Mouse (Mus musculus) left cerebral cortex, adult 9 months (tissue): ENCODE data around the gene Pcgf3.

Source experiments
- DNase-seq, 2 experiments: peaks; one replicate each; pipeline ENCODE4 v3.0.0; 2022; ENCODE audit warnings: low spot score in 2 of 2

Pcgf3 gene

DNA sequence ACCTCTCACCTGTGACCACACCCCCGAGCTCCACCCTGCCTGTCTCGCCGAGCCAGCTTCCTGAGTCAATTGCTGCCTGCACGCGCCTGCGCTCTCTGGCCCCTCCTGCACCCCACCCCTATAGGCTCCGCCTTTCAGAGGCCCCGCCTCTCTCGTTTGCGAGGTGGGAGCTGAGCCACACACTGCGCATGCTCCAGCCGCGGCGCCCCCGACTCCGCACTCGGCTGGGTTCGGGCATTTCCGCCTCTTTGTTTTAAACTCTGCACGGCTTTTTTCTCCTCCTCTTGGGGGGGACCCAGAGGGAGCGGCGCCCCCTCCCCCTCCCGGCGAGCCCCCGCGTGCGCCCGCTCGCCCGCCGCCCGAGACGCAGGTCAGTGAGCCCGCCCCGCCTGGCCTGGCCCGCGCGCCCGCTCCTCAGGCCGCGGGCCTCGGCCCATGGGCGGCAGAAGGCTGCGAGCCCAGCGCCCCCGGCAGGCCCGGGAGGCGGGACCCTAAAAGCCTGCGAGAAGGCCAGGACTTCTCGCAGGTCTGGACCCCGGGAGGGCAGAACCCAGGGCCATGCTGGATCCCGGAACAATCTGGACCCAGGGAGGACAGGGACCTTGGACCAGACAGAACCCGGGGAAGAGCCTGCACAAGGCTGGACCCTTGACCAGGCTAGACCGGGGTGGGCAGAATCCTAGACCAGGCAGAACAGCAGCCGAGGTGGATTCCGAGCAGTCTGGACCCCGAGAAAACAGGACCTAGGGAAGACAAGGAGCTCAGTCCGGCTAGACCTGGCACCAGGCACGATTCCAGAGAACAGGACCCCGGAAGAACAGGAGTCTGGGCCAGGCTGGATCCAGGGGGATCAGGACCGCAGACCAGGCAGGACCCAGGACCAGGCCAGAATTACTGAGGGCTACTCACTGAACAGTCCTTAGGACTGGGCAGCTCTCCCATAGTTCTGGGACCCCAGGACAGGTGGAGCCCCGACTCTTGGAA lies at the start of gene Pcgf3:
Gene Pcgf3, plus strand, starts transcription at position 151 of the 984 bp plus-strand sequence.
- peak; percentile 94 to 97 for DNase-seq

DNA sequence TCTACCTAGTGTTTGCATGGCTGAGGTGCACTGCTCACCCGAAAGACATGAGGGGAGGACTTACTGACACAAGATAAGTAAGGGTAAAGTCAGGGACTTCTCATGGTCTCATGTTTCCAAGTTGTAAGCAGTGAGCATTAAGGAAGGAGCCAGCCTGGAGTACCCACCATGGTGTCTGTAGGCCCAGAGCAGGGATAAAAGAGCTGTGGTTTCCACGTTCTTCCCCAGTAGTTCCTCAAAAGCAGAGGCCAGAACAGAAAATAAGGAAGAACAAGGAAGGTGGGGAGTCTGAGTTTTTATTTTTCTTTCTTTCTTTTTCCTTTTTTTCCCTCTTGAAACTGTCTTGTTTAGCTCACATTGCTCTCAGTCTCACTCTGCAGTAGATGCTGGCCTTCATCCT lies 46.3 kb upstream of the Pcgf3 start:
- DNase-seq, result no peak

DNA sequence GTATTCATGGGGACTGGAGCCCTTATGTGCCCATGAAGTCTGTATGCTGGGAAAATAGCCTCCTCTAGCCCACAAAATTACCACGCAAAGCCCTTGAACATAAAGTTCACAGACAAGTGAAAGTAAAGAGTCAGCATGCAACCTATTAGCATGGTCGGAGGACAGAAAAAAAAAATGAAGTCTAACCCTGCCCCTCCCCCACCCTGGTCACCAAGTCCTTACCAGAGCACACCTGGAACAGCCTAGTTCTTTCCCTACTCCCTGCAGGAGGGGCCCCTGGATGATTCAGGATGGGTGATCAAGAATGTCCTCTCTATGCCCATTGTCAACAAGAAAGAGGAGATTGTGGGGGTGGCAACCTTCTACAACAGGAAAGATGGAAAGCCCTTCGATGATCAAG lies 38.3 kb upstream of the Pcgf3 start:
- DNase-seq, result no peak

DNA sequence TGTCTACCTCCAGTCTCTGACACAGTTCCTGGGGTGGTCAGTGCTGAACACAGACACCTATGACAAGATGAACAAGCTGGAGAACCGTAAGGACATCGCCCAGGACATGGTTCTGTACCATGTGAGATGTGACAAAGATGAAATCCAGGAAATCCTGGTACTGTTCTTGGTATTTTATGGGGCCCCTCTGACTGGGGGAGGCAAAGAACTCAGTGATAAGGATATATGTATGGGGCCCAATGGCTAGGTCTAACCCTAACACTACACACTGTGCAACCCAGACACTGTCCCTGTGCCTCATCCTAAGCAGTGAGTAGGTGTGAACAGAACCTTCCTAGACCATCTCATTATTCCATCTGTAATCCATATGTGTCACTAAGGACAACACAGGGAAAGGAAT lies 37.6 kb upstream of the Pcgf3 start:
- DNase-seq, result no peak

DNA sequence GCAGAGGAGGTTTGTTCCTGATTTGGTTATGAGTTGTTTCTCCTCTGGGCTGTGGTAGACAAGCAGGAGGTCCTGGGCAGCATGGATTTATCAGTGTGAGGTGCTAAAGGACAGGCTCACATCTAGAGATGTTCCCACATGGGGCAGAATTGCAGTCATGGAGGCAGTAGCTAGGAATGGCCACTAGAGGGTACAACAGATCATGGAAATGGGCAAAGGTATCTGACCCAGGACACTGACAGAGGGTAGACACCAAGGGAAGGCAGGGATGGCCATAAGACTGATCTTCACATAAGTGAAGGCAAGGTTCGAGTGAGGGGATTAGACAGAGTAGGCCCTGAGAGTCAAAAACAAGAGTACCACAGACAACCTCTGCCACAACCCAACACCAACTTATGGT lies 33.8 kb upstream of the Pcgf3 start:
- peak in 1 of 2 experiments; percentile 55 for DNase-seq

DNA sequence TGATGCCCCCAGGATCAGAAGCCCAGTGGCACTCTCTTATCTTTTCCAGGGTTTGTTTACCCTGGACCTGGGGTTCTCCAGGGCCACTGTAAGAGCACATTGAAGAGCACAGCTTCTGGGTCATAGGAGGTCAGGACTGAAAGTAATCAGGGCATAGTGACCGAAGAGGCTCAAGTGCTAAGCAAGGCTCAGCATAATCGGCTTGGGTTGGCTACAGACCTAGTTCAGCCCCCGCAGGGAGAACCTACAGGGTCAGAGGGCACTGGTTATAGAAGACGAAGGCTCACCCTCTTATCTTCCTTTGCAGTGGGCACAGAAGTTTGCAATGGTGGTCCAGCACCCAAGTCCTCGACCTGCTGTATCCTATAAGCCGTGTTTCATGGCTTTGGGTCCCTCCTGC lies 29.8 kb upstream of the Pcgf3 start:
- DNase-seq, result no peak

DNA sequence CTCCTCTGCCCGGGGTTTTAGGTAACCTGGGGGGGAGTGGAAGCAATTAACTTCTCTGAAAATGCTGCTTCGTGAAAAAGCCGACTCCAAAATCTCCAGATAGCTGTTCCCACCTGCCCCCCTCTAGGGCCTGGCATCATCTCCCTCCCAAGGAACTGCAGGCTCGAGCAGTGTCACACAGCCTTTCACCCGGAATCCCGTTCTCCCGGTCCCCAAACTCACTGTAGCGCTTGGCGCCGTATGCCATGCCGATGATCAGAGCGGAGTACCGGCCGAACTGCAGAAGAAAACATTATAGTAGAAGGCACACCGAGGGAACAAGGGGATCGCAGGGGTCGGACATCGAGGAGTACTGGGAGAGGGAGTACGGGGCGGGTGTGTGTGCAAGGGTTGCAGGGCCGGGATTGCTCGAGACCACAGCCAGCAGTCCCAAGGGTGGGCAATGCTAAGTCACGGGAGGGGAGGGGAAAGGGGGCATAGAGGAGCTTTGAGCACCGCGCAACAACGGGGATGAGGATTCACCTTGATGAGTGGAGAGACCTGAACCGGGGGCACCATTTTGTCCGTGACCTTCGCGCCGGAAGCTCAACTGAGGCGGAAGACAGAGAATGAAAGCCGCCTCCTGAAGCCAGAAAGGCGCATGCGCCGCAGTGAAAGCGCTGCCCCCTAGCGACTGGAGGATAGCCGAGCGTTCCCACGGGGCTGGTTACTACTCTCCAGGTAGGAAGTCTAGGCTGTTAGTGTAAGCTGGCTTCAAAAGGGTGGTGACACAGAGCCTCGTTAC lies 27.0 kb upstream of the Pcgf3 start, which contains the start of gene Atp5k:
Gene Atp5k, minus strand, starts transcription at position 645 of the 784 bp plus-strand sequence.
- peak; percentile 82 to 97 for DNase-seq

DNA sequence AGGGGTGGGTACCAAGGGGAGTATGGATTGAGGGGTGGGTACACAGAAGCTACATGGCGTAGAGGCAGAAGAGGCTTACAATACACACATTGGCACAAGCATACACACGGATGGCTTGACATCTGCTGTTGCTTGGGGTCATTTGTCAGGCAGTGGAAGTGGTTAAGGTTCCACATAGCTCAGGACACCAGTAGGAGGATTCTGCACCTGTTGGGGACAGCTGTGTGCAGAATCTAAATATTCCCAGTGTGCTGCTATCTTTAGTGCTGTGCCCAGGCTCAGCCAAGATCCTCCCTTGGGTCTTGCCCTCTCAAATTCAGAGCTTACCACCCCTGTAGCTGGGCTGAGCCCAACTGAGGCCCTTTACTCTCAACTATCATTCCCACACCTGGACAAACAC lies 24.9 kb upstream of the Pcgf3 start:
- no peak for DNase-seq

DNA sequence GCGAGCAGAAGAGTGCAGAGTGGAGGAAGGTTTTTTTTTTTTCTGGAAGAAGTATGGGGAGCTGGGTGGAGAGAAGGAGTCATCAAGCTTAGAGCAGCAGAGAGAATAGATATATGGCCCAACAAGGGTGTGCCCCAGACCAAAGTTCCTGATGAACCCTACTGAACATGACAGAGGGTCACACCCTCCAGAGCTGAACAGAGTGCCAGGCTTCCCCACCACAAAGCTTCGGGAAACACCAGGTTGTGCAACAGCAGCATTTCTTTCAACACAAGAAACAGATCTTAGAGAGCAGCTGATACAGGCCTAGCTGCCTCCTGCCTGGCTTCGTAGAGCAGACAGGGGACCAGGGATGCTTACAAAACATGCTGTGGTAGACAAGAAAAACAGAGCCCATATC lies 14.1 kb upstream of the Pcgf3 start:
- no peak for DNase-seq

DNA sequence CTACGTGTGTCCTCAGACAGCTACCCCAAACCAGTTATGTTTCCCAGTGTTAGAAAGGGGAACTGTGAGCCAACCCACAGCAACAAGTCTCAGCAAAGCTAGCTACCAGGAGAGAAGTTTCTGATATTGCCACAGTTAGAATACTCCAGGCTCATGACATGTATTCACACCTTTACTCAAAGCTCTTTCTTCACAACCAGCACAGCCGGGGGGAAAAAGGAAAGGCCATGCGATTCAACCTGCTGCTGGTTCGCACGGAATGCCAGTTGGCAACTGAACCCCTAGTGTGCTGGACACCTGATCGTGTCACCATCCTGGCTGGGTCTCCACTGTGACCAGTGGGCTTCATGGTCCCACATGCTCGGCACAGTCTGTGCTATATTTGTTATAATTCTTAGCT lies 13.2 kb upstream of the Pcgf3 start:
- DNase-seq, result no peak

DNA sequence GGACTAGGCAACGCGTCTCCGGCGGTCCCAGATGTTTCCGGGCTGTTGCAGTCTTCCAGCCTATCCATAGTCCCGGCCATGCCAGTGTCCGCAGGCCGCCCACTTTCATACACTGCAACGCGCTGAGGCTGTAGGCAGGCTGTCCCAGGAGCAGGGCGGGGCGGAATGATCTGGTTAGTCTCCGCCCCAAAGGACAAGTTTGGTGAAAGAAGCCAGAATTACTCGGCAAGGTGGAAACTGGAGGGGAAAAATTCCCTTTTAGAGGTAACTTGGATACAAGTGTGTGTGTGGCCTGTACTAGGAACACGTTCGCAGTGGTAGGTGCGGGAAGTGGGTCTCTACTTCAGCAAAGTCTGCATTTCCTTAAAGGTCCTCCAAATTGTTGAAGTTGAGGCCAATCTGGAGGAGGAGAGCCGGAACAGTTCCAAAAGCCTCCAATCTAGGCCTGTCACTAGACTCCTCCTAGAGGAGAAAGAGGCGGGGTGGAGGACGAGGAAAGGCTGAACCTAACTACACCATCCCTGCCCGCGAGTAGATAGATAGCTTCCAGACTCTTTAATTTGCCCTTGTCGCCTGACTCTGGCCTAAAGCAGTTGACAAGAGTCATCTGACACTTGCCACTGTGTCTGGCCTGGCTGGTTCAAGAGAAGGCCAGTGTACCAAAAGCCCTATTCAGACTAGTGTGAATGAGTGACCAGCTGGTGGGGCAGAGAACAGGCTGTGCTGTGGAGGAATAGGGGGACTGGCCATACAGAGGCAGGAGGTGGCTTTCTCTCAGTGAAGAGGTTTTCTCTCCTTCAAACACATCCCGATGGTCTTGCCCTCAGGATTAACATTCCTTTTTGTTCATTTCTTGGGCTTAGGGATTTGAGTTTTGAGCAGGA lies 12.0 kb upstream of the Pcgf3 start, which contains the start of gene Mfsd7a:
Gene Mfsd7a, minus strand, starts transcription at position 107 of the 884 bp plus-strand sequence.
- peak in 1 of 2 experiments; percentile 28 for DNase-seq

DNA sequence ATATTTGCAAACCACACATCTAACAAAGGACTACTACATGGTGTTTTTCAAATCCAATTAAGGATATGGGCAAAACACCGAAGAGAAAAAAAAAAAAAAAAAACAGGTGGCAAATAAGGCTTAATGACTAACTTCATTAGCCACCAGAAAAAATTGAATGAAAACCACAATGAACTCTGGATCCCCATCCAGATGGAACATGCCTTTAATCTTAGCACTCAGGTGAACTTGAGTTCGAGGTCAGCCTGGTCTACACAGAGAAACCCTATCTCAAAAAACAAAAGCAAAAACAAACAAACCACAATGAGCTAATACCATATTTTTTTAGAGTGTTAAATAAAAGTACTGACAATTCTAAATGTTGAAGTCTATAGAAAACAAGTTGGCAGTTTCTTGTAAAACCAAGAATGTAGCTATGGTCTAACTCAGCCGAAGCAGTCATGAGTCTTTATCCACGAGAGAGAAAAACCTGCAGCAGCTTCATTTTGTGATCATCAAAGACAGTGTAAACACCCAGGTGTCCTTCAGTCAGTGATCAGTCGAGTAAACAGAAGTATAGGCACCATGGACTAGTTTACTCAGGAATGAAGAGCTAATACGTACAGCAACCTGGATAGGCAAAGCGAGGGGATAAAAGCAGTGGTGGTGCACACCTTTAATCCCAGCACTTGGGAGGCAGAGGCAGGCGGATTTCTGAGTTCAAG lies 10.0 kb upstream of the Pcgf3 start:
- DNase-seq, result no peak

DNA sequence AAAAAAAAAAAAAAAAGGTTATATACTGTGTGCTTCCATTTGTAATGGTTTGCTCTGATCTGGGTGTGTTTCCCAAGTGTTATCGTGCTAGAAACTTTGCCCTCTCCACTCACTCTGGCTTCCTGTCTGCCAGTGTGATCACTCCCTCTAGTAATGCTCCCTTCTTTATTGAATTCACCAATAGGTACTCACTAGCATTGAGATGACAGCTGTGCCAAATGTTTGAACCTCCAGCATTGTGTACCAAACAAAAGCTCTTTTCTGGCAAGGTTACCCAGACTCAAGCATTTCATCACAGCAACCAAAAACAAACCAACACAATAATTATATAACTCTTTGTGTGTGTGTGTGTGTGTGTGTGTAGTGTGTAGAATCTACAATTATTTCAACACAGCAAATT lies 9.4 kb upstream of the Pcgf3 start:
- no peak for DNase-seq

DNA sequence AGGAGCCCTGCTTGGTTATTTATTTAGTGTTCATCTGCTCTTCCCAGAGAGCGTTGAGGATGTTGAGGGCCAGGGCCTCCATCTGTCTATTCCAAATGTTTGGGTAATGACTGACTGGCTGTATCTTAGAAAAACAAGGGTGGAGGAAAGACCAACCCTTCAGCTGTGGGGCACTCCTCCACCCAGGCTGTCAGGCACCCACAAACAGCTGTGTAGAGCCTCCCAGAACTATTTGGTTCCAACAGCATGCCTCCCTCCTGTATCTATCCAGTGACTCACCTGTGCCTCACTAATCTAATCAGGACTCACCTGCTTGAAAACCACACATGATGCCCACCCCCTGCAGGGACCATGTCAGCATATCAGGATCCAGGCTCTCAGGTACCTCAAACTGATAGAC lies 8.6 kb upstream of the Pcgf3 start:
- DNase-seq, result no peak

DNA sequence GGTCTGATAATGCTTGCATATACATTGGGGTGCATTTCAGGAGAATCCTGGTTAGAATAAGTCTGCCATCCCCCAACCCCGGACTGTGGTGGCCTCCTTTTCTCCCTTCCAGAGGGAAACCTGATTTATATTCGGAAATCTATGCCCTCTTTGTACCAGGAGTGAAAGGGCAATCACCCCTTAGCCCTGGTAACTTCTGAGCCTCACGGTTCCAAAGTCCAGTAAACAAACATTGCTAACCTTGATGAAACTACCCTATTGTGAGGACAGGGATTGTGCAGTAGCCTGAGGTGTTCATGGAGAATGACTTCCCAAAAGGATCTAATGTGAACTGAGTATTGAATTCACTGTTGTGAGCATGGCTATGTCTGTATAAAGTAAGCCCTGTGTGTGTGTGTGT lies 6.9 kb upstream of the Pcgf3 start:
- no peak for DNase-seq

DNA sequence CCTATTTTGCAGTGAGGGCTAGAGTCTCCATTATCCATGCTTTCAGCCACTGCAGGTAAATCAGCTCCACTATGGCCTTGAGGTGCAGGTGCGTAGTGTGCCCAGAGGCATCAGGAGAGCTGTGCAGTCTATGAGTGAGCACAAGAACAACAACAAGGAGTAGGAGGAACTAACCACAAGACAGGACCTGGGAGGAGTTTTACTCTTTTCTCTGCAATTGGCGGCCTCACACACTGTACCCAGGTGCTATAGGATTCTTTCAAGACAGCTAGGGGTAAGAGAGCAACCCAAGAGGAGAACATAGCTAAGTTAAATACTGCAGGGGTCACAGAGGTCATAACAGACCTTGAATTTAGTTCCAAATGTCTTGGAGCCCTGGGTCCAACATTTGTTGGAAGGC lies 2.3 kb upstream of the Pcgf3 start:
- no peak for DNase-seq

DNA sequence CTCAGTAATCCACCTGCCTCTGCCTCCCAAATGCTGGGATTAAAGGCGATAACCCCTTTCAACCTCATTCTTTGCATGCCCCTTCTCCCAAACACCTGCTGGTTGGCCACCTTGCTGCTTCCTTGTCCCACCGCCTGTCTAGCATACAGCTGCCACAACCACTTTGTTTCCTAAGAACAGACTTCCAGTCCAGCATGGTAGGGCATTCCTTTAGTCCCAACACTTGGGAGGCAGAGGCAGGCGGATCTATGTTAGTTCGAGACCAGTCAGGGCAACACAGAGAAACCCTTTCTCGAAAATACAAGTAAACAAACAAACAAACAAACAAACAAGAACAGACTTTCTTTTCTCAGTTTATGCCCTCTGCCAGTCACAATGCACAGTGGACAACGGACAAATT lies 571 bp upstream of the Pcgf3 start:
- DNase-seq, result no peak

DNA sequence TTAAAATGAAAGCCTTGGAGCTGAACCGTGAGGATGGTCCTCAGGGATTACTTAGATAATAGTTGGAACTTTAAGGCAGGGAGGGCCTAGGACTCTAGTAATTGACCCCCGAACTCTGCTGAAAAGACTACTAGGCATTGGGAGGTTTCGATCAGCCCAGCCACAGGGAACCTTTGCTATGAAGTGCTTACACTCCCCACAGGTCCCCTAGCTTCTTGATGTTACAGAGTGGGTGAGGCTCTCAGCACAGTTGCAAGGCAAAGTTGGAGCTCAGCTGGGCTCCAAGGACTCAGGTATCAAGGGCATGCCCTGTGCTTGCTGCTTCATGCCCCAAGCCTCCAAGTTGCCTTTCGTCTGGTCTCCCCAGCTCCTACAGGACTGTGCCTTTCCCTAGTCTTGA lies 1.4 kb downstream of the Pcgf3 start:
- no peak for DNase-seq

DNA sequence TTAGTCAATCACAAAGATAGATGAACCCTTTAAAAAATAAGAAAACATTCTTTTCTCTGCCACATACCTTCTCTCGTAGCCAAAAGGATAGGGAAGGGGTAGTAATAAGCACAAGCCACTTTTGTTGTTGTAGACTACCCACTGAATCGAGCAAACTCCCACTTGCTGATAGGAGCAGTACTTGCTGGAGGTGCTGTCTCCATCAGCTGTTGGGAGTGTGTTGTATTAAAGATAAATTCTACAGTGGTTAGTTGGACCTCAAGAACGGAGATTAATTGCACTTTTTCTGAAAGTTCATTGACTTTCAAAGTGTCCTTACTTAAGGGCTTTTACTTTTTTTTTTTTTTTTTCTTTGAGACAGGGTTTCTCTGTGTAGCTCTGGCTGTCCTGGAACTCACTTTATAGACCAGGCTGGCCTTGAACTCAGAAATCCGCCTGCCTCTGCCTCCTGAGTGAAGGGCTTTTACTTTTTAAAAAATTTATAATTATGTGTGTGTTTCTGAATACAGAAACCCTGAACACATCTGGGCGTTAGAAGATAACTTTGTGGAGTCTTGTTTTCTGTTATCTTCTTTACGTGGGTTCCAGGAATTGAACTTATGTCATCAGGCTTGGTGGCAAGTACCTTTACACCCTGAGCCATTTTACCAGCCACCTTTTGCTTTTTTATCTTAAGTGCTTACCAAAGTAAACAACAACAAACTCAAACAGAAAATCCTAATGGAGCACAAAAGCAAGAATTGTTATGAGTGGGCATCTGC lies 4.3 kb downstream of the Pcgf3 start:
- no peak for DNase-seq

DNA sequence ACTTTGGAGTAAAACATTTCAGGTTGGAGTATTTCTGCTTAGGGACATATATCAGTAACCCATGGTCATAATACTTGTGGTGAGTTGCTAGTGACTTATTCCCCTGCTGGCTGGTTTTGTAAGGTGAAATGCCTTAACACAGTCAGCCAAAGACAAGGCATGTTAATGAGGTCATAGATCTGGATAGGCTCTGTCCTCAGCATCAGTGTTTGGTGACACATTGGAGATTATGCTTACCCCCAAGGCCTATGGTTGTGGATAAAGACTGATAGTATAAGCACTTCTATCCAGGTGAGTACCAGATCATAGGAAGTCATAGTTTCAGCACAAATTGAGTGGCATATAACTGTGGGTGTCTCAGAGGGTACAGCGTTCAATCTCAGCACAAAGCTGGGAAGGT lies 5.6 kb downstream of the Pcgf3 start:
- no peak for DNase-seq
